Mouse (Mus musculus): ENCODE measurements around the gene Rbm31y.
"Not testable (repeated sequence)": the region's sequence is repeated elsewhere in the genome, so short reads cannot be mapped to it uniquely, and the experiment has no call there.

Gene Rbm31y

GRCm38 (mm10) chrY:17400461-17400860 is at the start of gene Rbm31y:
Rbm31y (plus strand) TSS chrY:17400761.
- DNase-seq (ENCODE audit: low read depth) = not testable (repeated sequence)
